Mouse (Mus musculus): Measurements from ENCODE around the gene Skap2.
A peak's percentile ranks its signal among the peaks of the same experiment; 100 is the strongest.

Skap2 gene

DNA sequence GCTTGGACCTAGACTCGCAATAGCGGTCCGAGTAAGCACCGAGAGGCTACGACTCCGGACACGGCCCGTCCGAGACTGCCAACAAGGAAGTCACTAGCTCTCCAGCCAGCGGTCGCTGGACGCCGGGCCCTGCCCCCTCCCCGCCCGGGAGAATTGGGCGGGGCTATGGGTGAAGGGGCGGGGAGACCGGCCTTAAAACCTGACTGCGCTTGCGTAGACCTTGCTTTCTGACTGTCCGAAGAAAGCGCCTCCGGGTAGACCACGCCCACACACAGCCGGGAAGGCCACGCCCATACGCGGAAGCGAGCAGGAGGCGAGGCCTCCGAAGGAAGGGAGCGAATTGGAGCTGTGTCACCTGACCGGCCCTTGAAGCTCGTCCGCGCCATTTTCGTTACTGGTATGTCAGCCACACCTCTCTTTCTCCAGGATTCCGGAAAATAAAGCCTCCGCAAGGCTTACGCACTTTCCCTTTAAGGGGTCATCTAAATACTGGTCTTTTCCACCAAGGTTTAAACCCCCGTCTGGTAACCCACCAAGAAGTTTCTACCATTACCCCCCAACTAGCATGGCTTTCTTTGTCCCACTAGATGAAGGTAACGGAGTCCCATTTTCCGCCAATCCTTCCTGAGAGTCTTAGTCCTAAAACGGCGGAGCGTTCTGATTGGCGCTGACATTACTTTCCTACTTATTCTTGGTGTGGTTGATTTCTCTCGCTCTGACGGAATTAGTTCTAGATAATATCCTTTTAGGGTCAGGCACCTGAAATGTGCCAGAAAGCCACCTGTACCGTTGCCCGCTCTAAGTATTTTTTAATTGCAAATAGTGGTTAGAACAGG lies at the start of gene Skap2:
Skap2 (minus strand) TSS at position 141 of the 836 bp plus-strand sequence.
- peak; percentile 96 to 98 for DNase-seq (ENCODE audit: low spot score in 2 of 2)

DNA sequence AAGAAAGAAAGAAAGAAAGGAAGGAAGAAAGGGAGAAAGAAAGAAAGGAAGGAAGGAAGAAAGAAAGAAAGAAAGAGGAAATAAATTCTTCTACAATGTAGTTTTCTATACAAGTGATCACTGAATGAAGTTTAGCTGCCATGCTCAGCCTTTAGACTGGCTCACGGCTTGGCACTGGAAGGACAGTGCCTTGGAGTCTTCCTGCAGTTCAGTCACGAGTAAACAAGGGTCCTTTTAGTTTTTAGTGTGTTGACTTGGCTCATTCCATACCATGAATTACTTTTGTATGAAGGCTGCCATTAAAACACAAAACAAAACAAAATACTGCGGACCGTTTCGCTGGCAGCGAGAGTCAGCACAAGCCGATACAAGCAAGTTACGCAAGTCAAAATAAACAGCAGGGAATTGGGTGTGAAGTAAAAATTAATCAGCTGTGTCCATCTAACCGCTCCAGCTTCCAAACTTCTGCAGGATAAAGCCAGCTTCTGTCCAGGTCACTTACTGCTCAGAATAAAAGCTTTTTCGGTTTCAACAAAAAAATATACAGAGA lies 46.6 kb upstream of the Skap2 start:
- no peak for DNase-seq (ENCODE audit: low spot score in 2 of 2)

DNA sequence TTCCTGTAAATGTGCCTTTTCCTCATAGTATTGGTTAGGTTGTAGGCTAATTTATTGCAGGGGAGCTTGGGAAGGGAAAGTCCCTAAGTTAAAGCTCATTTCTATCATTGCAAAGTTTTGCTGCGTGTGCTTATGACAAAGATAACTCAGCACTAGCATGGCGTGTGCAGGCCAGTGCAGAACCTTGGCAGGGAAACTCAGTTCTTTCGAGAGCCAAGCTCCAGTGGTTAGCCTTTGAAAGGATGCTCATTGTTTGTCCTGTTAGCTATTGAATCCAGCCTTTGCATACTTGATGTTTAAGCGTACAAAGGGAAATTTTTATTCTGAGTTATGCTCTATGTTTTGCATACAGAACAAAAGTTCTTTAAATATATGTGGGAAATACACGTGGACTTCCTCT lies 45.8 kb upstream of the Skap2 start:
- DNase-seq (ENCODE audit: low spot score in 2 of 2): no peak

DNA sequence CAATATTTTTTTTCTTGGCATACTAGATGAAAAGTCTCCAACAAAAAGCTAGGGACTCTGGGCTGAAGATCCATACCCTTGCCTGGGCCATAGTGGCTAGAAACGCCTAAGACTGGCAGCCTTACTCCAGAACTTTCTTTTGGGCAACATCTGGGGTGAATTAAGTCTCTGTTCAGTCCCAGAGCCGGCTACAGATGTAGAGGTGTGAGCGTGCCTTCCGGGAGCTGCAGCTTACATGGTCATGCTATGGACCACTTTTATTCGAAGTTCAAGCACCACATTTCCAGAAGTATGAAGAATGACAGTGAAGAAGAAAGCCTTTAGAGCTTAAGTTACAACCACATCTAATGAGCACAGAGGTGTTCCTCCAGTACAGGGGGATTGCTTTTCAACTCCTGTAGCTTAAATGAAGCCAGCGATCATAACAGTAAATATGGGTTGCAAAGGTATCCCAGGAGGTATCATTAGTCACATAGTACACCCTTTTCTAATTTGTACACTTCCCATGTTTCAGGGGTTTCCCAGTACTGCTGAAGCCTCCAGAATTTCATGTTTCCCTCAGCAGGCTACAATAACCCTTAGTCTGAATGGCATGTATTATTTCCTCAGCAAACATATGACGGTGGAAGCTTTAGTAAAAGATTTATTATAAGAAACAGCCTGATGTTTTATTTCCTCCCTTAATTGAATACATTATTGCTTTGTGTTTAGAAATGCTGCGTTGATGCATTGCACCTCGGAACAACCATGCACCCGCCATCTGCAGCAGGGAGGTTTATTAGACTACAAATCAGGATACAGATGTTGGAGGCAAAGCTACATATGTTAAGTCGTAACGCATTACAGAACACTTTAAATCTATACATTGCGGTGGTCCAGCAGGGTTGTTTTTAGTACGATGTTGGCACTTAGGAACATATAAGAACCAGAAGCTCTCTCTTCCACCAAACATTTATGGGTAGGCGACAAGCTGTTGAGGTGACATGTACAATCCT lies 41.5 kb upstream of the Skap2 start:
- DNase-seq (ENCODE audit: low spot score in 2 of 2): no peak

DNA sequence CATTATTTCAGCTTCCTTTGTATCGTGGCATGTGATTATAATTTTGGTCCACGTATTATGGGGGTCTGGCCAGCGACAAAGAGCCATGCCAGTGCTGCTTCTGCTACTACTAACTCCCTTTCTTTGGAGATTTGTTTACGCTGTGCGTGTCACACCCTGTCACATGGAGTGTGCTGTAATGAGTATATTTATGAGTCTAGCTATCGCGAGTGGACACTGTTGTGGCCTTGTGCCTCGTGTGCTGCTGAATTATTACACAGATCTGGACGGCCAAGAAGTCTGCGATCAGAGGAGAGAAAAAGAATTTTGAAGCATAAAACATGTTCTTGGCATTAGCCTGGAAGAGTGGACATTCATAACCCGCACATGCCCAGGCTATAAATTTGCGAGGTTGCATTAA lies 37.7 kb upstream of the Skap2 start:
- DNase-seq (ENCODE audit: low spot score in 2 of 2): no peak

DNA sequence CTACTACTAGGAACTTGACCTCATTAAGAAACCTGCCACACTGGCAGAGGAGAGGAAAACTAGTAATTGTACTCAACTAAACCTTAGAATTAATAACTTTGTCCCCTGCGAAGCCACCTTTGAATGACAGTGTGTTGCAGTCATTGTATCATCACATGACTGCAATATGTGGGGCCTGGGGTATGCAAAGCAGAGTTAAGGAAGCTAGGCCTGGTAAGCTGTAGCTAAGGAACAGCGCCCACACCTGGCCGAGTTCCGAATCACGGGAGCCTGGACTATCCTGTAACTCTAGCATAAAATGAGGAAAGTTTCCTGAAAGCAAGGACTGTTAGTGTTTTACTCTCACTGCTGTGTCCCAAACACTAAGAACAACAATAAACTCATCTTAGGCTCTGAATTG lies 33.2 kb upstream of the Skap2 start:
- DNase-seq (ENCODE audit: low spot score in 2 of 2): no peak

DNA sequence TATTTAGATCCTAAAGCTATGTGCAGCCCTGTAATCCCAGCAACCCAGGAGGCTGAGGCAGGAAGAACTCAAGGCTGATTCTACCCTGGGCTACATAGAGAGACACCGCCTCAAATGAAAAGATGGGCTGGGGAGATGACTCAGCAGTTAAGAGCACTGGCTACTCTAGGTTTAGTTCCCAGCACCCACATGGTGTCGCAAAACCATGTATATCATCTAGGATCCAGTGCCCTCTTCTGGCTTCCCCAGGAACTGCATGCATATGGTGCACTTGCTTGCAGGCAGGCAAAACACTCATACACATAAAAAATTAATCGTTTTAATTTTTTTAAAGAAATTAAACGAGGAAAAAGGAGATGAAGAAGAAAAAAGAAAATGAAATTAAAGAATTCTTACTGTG lies 23.7 kb upstream of the Skap2 start:
- no peak for DNase-seq (ENCODE audit: low spot score in 2 of 2)

DNA sequence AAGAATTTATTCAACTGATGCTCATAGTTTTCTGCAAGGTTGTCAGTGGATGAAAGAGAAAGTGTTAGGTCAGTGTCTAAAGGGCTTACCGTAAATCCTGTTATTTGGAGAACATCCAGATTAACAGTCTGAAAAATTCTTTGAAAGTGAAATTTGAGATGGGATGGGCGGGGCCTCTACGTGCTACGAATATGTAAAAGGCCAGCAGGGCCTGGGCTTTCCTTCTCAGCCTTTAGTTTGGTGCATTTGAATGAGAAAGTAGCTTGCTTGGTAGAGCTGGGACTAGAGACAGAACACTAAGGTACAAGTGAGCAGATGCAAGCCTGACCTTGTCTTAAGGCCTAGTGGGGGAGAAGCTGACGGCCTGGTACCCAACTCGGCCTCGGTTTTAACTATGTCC lies 18.8 kb upstream of the Skap2 start:
- DNase-seq (ENCODE audit: low spot score in 2 of 2): no peak

DNA sequence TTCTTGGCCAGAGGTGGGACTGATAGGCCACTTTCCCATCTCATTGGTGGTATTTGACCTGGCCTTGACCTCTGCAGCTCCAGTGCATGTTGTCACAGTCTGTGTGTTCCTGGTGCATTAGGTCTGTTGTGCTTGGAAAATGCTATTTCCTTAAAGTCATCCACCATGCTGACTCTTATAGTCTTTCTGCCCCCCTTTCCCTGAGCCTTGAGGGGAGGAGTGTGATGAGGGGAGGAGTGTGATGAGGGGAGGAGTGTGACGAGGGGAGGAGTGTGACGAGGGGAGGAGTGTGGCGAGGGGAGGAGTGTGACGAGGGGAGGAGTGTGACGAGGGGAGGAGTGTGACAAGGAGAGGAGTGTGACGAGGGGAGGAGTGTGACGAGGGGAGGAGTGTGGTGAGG lies 15.8 kb upstream of the Skap2 start:
- DNase-seq (ENCODE audit: low spot score in 2 of 2): no peak

DNA sequence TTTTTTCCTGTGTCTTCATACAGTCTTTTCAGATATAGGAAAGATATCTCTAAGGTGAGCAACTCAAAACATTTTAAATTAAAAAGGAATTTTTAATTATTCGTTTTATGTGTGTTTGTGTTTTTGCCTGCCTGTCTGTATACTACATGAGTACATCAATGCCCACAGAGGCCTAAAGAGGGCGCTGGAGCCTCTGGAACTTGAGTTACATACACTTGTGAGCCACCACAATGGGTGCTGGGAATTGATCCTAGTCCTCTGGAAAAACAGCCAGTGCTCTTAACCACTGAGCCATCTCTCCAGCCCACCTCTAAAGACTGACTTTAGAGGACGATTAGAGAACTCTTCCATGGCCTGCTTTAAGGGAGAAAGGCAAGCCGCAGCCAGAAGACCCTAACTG lies 14.8 kb upstream of the Skap2 start:
- DNase-seq (ENCODE audit: low spot score in 2 of 2): no peak

DNA sequence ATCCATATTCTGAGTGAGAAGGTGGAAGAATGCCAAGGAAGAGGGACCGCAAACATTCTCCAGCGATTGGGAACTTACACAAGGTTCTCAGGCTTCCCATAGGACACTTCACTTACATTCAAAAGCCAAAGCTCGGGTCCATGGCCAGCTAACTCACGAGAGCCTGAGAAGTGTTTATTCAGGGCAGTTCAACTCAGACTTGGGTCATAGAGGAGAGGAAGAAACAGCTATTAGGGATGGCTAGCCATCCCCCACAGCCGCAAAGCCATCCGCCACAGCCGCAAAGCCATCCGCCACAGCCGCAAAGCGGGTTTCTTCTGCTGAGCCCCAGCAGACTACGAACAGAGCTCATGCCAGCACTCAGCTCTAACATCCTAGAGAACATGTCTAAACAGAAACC lies 13.9 kb upstream of the Skap2 start:
- DNase-seq (ENCODE audit: low spot score in 2 of 2): no peak

DNA sequence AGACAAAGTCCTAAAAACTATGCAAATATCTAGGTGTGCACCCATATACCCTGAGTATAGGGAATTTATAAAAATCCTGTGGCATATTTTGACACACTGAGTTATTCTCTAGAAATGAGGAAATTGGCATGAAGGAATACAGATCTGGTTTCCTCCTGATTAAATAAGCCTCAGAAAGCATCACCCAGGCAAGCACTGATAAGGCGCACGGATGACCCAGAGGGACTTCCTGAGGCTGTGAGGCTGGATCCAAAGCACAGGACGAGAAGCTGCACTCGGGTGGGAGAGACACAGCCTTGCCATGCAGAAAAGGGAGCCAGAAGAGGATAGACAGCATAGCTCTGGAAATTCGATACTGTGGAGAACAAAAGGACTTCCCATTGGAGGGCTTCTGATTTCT lies 12.4 kb upstream of the Skap2 start:
- no peak for DNase-seq (ENCODE audit: low spot score in 2 of 2)

DNA sequence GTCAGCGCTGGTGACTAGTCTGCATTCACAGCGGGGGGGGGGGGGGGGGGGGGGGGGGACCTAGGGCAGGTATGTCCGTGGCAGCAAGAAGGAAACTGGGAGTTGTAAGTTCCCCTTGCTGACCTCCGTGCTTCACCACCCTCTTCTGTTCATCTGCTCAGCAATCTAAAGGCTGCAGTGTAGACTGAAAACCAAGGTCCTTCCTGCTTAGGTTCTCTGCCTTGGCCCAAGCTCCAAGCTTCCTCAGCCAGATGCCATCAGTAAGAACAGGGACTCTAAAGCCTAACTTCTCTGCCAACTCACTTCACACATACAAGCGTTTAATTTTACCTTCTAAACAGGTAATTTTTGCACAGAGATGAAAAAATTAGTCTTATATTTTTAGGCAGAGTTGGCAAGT lies 10.0 kb upstream of the Skap2 start:
- no peak for DNase-seq (ENCODE audit: low spot score in 2 of 2)

DNA sequence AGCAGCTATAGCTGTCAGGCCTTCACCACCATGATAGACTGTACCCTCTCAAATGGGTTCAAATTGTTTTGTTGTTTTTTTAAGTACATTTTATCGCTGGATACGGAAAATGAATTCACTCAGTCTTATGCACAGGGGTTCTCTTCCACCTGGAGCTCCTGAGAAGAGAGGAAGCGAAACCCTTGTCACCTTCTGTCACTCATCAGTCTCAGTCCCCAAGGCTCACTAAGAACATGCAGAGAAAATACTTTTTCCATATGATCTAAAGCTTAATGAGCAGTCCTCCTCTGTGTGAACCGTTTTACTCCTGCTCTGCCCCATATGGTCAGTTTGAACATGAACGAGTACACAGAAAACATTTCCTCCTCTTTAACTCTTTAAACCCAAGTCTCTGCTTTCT lies 7.9 kb upstream of the Skap2 start:
- no peak for DNase-seq (ENCODE audit: low spot score in 2 of 2)

DNA sequence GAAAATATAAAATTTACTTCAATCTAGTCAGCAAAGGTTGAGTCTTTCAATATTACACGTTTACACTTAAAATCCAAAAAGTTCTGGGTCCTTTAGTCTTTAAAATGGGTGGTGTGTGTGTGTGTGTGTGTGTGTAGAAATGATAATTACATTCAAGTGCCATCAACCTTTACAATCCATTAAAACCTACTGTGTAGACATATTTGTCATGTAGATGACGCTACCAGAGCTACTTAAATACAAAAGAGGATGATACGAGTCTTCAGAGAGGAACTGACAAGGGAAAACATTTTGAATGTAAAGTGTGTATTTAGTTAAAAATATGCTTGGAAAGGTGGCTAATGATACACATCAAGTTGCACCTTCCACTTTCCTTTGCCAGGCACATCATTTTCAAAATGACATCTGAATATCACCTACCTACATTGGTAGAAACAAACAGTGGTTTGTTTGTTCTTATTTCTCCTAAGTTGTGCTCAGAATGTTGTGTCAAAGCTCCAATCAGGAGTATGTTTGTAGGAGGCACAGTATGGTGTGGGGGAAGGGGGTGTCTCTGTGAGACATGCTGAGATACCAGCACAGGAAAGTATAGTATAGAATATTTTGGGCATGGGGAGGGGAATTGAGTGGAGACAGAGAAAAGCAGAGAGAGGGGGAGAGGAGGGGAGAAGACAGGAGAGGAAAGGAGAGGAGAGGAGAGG lies 1.0 kb upstream of the Skap2 start:
- DNase-seq (ENCODE audit: low spot score in 2 of 2): no peak

DNA sequence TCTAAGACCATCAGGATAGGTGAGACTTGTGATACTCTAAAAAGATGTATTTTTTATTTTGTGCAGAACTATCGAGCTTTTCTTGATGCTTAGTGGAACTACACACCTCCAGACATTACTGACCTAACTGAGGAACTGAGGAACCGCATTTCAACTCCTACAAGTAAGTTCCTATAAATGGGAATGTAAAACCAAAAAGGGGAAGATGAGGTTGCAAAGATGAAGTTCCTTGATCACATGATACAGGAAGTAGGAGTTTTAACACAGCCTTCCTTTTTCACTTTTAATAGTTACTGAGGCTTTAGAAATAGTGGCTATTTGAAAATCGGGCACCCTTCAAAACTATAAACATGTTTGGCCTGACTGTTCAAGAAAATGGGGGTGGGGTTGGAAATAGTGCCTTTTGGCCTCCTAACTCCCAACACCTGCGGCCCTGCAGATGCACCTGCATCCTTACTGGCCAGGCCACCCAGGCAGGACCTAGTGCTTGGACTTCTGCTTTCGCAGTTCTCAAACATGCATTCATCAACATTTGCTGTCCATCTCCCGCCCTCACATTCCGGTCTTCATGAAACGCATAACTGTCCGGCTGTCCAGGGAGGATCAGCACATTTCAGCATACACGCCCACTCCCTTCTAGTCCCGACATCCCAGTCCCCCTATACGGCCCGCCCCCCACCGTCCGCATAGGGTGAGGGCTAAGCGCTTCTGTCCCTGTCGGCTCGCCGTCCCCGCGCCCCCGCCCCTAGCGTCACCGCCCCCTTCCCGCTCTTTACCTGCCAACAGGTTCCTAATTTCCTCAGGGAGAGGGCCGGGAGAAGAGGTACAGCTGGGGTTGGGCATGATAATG lies 565 bp downstream of the Skap2 start:
- DNase-seq (ENCODE audit: low spot score in 2 of 2): peak in 1 of 2 experiments; percentile 18

DNA sequence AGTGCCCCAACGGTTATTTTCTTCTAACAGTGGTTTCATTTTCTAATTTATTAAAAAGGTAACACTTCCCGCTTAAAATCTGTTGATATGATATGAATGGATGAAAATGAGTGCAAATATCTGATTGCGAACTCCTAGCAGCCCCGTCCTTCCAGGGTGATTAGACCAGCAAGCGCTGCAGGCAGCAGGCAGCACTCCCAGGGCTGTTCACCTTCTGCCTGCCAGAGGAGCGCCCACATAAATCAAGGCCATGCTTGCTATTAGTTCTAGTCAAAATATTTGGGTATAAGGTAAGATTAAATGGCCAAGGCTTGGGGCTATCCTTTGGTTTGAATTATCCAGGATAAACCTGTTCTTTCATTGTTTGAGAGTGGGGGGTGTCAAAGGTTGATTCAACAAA lies 3.0 kb downstream of the Skap2 start:
- no peak for DNase-seq (ENCODE audit: low spot score in 2 of 2)

DNA sequence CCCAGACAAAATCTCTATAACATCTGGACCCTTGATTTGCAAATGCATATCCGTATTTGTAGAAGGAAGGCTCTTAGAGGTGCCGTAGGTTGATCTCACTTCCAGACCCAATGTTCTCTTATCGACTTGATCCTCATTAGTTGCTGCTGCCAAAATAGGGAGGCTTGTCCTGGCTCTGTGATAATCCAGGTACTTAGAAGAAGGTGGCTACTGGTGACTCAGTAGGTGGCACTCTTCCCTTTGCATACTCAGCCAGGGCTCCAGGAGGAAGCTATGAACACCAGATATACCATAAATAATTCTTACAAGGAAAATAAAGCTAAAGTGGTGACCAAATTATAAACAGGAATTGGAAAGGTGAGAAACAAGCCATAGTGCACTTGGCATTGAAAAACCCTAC lies 3.6 kb downstream of the Skap2 start:
- DNase-seq (ENCODE audit: low spot score in 2 of 2): no peak

DNA sequence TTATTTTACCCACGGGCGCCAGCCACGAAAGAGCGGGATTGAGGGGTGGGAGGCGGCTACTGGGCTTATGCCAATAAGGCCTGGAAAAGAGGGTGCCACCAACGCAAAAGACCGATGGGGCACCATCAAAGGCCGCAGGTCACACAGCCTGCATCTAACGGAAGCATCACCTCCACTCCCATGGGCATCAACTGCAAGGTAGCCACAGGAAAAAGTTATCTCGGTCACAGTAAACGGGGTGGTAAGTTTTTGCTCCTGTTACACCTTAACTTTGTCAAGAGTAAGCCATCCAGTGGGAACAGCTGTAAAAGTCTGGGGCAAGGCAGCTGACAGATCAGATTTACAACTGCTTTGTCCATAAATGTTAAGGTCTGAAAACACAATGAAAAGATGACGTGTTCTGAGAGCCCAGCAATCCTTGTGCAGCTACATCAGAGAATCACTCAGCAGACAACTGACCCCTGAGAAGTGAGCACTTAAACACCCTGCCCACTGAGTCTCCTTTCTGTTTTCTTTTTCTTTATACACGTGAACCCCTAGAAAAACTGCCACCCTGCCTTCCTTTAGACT lies 5.6 kb downstream of the Skap2 start:
- no peak for DNase-seq (ENCODE audit: low spot score in 2 of 2)

DNA sequence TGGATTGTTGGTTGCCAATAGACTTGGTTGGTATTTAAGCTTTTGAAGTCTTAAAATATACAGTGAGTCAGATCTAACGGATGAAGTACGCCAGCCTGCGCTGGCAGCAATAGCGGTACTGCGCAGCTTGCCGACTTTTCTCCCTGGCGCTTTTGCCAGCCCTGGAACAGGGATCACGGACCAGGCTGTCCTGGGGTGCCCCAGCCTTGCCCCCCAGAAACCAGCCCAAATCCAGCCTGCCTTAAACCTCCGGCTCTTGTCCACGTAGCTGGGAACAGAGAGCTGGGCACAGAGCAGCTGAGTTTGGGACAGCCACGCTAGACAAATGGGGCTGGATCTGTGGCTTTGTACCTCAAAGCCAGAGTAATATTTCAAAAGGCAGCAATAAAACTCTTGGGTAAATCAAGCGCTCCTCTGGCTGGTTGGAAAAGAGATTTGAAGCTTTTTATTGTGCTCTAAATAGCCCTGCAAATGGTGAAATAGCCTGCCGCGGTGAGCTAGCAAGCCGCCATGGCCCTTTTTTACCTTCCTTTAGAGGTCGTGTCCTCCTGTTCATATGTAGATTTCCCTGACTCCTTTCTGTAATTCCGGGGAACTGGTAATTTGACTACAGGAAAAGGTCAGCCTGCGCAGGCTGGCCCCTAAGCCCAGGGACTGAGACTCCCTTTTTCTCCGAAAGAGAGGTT lies 6.2 kb downstream of the Skap2 start:
- peak; percentile 36 to 53 for DNase-seq (ENCODE audit: low spot score in 2 of 2)

Data from frontal cortex, postnatal 36 days (tissue).